Mouse (Mus musculus) limb, embryonic 14.5 days (tissue): ENCODE results near the gene Mn1. TPM values are rescaled to one million over a fixed set of nuclear protein-coding genes. Genes with fewer than 3 reads are reported as not detected.

Experiments used
- ATAC-seq: fragments of 200-750 bp; cut with Nextera tagmentation; 2 replicates; pipeline ENCODE4 v1.8.0; 2017; ENCODE audit warnings: low read depth, moderate number of reproducible peaks, moderate TSS enrichment; ENCODE audit not compliant: low FRiP score
- DNase-seq: peaks from one replicate; pipeline ENCODE4 v3.0.0-alpha.2; 2015; ENCODE audit warnings: low spot score
- H3K27ac ChIP-seq: fragments of 300-500 bp; sonication (generic); replicated peaks from 2 replicates; pipeline ENCODE4 v1.5.1; 2014; ENCODE audit warnings: low read depth, mild to moderate bottlenecking, low read length, moderate library complexity, mixed read lengths
- H3K27me3 ChIP-seq: fragments of 300-500 bp; sonication (generic); 2 replicates; pipeline ENCODE4 v1.6.1; 2014; ENCODE audit warnings: low read length, mixed read lengths; ENCODE audit not compliant: control insufficient read depth, insufficient read depth
- H3K36me3 ChIP-seq: fragments of 300-500 bp; sonication (generic); 2 replicates; pipeline ENCODE4 v1.6.1; 2014; ENCODE audit warnings: mild to moderate bottlenecking, low read length, moderate library complexity, mixed read lengths; ENCODE audit not compliant: control insufficient read depth, insufficient read depth
- H3K4me1 ChIP-seq: fragments of 300-500 bp; sonication (generic); 2 replicates; pipeline ENCODE4 v1.6.1; 2014; ENCODE audit warnings: antibody characterized with exemption, low read length, mixed read lengths; ENCODE audit not compliant: control insufficient read depth, insufficient read depth
- H3K4me2 ChIP-seq: fragments of 300-500 bp; sonication (generic); replicated peaks from 2 replicates; pipeline ENCODE4 v1.6.1; 2014; ENCODE audit warnings: low read depth, mild to moderate bottlenecking, low read length, moderate library complexity; ENCODE audit not compliant: severe bottlenecking
- H3K4me3 ChIP-seq: fragments of 300-500 bp; sonication (generic); replicated peaks from 2 replicates; pipeline ENCODE4 v1.5.1; 2014; ENCODE audit warnings: low read length
- H3K9ac ChIP-seq: fragments of 300-500 bp; sonication (generic); 2 replicates; pipeline ENCODE4 v1.6.1; 2014; ENCODE audit warnings: mild to moderate bottlenecking, low read depth, low read length, moderate library complexity; ENCODE audit not compliant: severe bottlenecking
- H3K9me3 ChIP-seq: fragments of 300-500 bp; sonication (generic); 2 replicates; pipeline ENCODE4 v1.6.1; 2016; ENCODE audit warnings: low read length; ENCODE audit not compliant: control insufficient read depth
- POLR2A ChIP-seq: fragments of 200-500 bp; IDR thresholded peaks from 2 replicates; pipeline ENCODE4 v1.8.0; 2012; ENCODE audit warnings: inconsistent platforms, mild to moderate bottlenecking, moderate library complexity, borderline replicate concordance; ENCODE audit not compliant: insufficient read depth, insufficient read length; ENCODE audit errors: extremely low read depth
- WGBS: fragments of 180-500 bp; shearing (Covaris S2); extraction: QIAGEN DNeasy Blood & Tissue Kit; methylation state at CpG from one replicate; pipeline ENCODE4 v1.1.7; 2014; 5-methylcytosine and 5-hydroxymethylcytosine counted together
- polyA plus RNA-seq, 2 experiments: library from polyadenylated mRNA; depleted of rRNA in 1 of 2; stranded (reverse) in 1 of 2; unstranded in 1 of 2; fragments of >200 nt; fragmentation: Nextera tagmentation in 1 of 2; extraction: Ambion mirVana in 1 of 2; gene quantifications; 2 replicates each; pipeline versions ENCODE4 v1.2.1 to v1.2.3; 2012 to 2014

Mn1 gene
- polyA plus RNA-seq, 2 experiments = 11.4 to 18.2 TPM

DNA sequence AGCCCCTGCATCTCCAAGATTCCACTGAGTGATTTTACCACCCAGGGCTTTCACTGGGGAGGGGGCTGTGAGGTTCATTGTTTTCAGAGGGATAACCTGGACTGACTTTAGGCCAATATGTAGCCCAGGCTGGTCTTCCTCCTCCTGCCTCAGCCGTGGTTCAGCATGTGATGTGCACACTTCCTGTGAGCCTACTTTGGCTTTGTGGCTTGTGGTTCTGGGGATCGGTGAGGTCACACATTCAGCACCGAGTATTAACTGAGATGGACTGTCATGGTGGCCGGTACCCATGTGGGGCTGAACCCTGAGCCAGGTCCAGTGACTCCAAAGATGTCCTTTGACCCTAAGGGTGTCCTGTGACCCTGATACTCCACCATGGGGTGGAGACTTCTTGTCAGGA lies 23.1 kb downstream of the Mn1 start:
- H3K27ac ChIP-seq = no peak overlapping the region
- peaks cover 7% of the 10 kb centered on the region; the same call in 1 of the 2 replicates for H3K4me1 ChIP-seq
- no peak for TF ChIP-seq POLR2A
- H3K9me3 ChIP-seq = no peaks in the 10 kb centered on the region
- DNase-seq = no peak
- H3K4me3 ChIP-seq = no peak overlapping the region
- no peak overlapping the region for H3K4me2 ChIP-seq
- no peak overlapping the region for H3K9ac ChIP-seq
- peaks cover 11% of the 10 kb centered on the region; the same call in 1 of the 2 replicates for H3K36me3 ChIP-seq
- no peaks in the 10 kb centered on the region for H3K27me3 ChIP-seq
- no peak for ATAC-seq
- WGBS = 94% methylated on average over 4 of the region's 4 CpGs

DNA sequence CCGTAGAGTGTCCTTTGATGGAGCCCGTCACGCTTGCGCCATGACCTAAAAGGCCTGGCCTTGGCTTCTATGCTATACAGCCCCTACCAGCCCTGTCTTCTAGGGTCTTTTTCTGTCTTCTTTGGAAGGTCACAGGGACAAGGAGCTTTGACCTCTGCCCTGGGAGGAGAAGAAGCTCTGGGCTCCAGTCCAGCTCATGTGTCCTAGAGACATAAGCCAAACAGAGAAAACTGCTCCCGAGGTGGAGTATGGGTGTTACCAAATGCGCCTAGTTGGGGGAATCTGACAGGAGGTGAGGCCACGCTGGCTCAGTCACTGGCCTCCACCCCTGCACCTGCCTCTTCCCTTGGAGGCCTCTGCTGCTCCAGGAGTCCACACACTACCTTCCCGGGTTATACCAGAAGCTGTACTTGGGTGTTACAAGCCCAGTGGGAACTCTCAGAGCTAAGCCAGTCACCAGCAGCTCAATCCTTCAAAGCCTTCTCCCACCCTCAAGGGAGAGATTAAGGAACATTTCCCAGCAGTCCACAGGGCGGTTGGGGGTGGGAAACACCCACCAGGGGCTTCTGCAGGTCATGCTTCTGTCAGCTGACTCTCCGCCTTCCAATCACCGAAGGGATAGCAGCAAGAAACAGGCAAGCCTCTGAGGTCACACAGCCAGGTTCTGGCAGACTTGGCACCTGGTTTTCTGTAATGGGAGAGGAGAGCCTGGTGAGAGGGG lies 25.1 kb downstream of the Mn1 start:
- no peak overlapping the region for H3K27ac ChIP-seq
- DNase-seq (no peak), ATAC-seq (no peak)
- no peaks in the 10 kb centered on the region for H3K27me3 ChIP-seq
- no peak for TF ChIP-seq POLR2A
- WGBS = 70% methylated on average over 11 of the region's 11 CpGs
- H3K4me3 ChIP-seq = no peak overlapping the region
- H3K4me2 ChIP-seq = no peak overlapping the region
- H3K9me3 ChIP-seq = no peaks in the 10 kb centered on the region
- peaks cover 12% of the 10 kb centered on the region; the same call in 1 of the 2 replicates for H3K36me3 ChIP-seq
- no peak overlapping the region for H3K9ac ChIP-seq
- no peaks in the 10 kb centered on the region for H3K4me1 ChIP-seq

DNA sequence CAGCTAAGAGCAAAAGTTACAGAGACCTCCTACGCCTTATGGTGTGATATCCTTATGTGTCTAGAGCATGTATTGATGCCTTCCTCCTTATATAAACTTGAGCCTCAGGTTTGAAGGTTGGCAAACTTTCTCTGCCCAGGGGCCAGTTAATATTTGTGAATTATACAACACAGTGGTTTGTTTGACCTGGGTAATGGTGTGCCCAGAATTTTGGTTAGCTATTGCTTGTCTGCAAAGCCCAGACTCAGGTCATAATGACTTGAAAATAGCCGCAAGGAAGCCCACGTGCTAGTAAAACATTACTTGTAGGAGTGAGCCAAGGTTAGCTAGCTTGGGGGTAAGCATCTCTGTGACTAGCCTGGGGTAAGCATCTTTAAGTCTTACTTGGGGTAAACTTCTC lies 26.5 kb downstream of the Mn1 start:
- no peak for ATAC-seq
- Histone ChIP-seq H3K27me3 (no peaks in the 10 kb centered on the region), H3K4me3 (no peak overlapping the region), H3K36me3 (peaks cover 7% of the 10 kb centered on the region; the same call in 1 of the 2 replicates), H3K27ac (no peak overlapping the region), H3K4me2 (no peak overlapping the region), H3K9me3 (no peaks in the 10 kb centered on the region), H3K4me1 (no peaks in the 10 kb centered on the region), H3K9ac (no peak overlapping the region)
- 87% methylated on average over 3 of the region's 3 CpGs for WGBS
- no peak for TF ChIP-seq POLR2A
- no peak for DNase-seq

DNA sequence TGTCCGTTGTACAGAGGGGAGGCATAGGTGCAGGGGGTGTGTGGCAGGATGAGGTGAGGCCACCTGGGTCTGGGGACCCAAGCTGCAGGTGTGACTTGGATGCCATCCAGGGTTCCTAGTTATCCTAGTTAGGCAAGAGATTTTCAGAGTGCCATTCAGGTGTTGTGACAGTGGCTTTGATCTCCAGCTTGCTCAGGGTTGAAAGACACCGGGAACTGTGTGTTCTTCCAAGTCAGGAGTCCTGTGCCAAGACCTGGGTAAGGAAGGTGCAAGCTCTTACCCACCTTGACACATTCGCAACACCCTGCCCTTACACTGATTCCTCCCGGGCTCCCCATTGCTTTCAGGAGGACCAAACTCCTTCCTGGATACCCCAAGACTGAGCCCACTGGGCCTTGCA lies 27.2 kb downstream of the Mn1 start:
- Histone ChIP-seq H3K9me3 (no peaks in the 10 kb centered on the region), H3K4me3 (no peak overlapping the region), H3K36me3 (peaks cover 7% of the 10 kb centered on the region; the same call in 1 of the 2 replicates), H3K9ac (no peak overlapping the region), H3K27me3 (no peaks in the 10 kb centered on the region), H3K4me1 (no peaks in the 10 kb centered on the region), H3K4me2 (no peak overlapping the region), H3K27ac (no peak overlapping the region)
- WGBS = 83% methylated on average over 4 of the region's 4 CpGs
- no peak for TF ChIP-seq POLR2A
- ATAC-seq = no peak
- DNase-seq = no peak

DNA sequence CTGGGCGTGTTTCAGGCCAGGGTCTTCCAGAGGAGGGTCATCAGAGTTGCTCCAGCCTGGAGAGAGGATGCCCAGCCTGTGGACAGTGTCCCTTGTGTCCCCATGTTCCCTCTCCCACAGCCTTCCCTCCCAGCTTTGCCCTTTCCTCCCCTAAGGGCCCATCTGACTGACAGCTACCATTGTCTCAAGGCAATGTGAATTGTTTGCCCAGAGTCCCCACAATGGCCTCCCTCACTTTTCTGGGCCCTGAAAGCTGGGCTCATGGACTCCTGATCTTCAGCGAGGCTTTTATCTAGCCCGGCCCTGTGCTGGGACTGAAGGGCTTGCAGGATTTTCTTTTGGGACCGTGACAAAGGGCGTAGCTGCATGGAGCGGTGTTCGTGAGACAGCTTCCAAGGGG lies 29.5 kb downstream of the Mn1 start:
- ATAC-seq = no peak
- no peak overlapping the region for H3K9ac ChIP-seq
- WGBS = 86% methylated on average over 7 of the region's 7 CpGs
- no peaks in the 10 kb centered on the region for H3K27me3 ChIP-seq
- no peak for TF ChIP-seq POLR2A
- H3K36me3 ChIP-seq = peaks cover 5% of the 10 kb centered on the region; the same call in 1 of the 2 replicates
- H3K9me3 ChIP-seq = no peaks in the 10 kb centered on the region
- H3K27ac ChIP-seq = no peak overlapping the region
- no peak overlapping the region for H3K4me3 ChIP-seq
- DNase-seq = no peak
- no peak overlapping the region for H3K4me2 ChIP-seq
- H3K4me1 ChIP-seq = no peaks in the 10 kb centered on the region
